Mouse (Mus musculus): ENCODE measurements at regions not wholly inside any gene's neighbourhood (a gene's known extent, or its start where the extent isn't known, plus 50 kb on each side); places are given as distances from the start of the nearest gene placed in this dataset.

DNA sequence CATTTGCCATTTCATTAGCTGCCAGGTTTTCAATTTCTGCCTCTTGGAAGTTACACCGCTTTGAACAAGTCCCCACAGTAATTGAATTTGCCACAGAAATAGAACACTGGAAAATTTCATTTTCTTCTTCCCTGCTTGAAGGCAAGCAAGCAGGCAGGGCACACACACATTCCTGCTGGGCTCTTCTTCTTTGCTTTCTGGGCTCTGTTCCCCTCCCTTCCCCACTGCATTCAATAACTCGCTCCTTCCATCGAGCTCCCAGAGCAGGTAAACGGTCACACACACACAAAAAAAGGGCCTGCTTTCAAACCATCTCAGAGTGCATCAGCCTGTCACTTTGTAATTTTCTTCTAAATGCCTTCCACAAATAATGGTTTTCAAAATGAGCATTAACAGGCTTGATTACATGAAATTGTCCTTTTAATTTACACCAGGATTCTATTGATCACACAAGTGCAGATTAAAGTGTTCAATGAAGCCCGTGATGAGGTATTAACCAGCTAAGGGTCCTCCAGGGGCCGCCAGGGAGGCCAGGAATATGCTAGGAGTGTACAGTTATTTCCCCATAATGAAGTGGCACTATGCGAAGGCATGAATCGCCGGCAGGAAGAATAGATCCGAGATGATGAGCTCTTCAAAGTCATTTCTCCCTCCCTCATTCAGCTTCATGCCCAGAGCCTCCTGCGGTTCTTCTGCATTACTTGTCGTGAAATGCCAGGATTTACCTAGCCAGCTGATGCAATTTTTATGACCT, 186.8 kb downstream of the Gpat3 start:
- TF ChIP-seq CTCF (IDR thresholded peaks at IDR 0.05; ENCODE audit: borderline replicate concordance, control insufficient read depth, extremely low read depth, insufficient read depth, low read length, poor library complexity), result no peak
- TF ChIP-seq POLR2A (IDR thresholded peaks at IDR 0.05; ENCODE audit: control insufficient read depth, extremely low read depth, insufficient read depth, low read length, poor library complexity), result no peak
